ENCODE assay signal across 11 mouse cellular contexts in genomic region chr9:40358408-40358896, GRCm38 (mm10).
DNase-seq lines count a peak whose midpoint lies in the region; ATAC-seq and TF ChIP-seq lines count a peak whose summit lies in the region.
"Had no signal": no experiment of that assay in that cellular context is flagged by ENCODE, and none has a peak within 500 bp of the region (broad histone marks: within the 10 kb centered on the region; RNA-seq: fewer than 3 reads in every experiment).

No protein-coding gene starts in this region.

- H3K27ac ChIP-seq in cortical plate, adult 2 months (ENCODE audit: insufficient read depth, low read length) = peak overlapping the region; percentile 6; the same call in 1 of the 2 replicates
- H3K27ac ChIP-seq in hindbrain, embryonic 15.5 days (replicated peaks) = no peak overlapping the region
- no peak overlapping the region for H3K27ac ChIP-seq in neural tube, embryonic 14.5 days (ENCODE audit: low read depth, low read length)
- H3K27ac ChIP-seq: embryonic facial prominence, embryonic 13.5 days; limb, embryonic 10.5 days had no signal

- no peaks in the 10 kb centered on the region for H3K36me3 ChIP-seq in hindbrain, embryonic 15.5 days
- H3K36me3 ChIP-seq in neural tube, embryonic 14.5 days (ENCODE audit: control insufficient read depth, insufficient read depth, low read length) = no peaks in the 10 kb centered on the region
- H3K36me3 ChIP-seq: embryonic facial prominence, embryonic 13.5 days; limb, embryonic 10.5 days had no signal

- peak overlapping the region; percentile 25; the same call in 1 of the 2 replicates for H3K4me2 ChIP-seq in hindbrain, embryonic 15.5 days
- peak overlapping the region; percentile 18; the same call in 1 of the 2 replicates for H3K4me2 ChIP-seq in neural tube, embryonic 14.5 days (ENCODE audit: low read depth, low read length)
- H3K4me2 ChIP-seq: embryonic facial prominence, embryonic 13.5 days had no signal

- 44% methylated on average over 8 of the region's 8 CpGs for WGBS in lung, adult 2 months
- 24% methylated on average over 8 of the region's 8 CpGs for WGBS in hindbrain, embryonic 15.5 days
- WGBS in neural tube, embryonic 14.5 days = 26% methylated on average over 8 of the region's 8 CpGs

- TF ChIP-seq CTCF in lung, adult 2 months (IDR thresholded peaks at IDR 0.05; ENCODE audit: insufficient read depth, low read length) = no peak
- TF ChIP-seq CTCF in cortical plate, adult 2 months (IDR thresholded peaks at IDR 0.05; ENCODE audit: extremely low read depth, insufficient read depth, low read length) = no peak

- no peaks in the 10 kb centered on the region for H3K4me1 ChIP-seq in lung, adult 2 months (ENCODE audit: control insufficient read depth, insufficient read depth, low read length)
- peaks cover 9% of the 10 kb centered on the region for H3K4me1 ChIP-seq in cortical plate, adult 2 months (ENCODE audit: control insufficient read depth, insufficient read depth, low read length)
- H3K4me1 ChIP-seq in hindbrain, embryonic 15.5 days (replicated peaks) = peaks cover 10% of the 10 kb centered on the region
- peaks cover 8% of the 10 kb centered on the region; the same call in 1 of the 2 replicates for H3K4me1 ChIP-seq in neural tube, embryonic 14.5 days (ENCODE audit: control insufficient read depth, insufficient read depth, low read length)
- H3K4me1 ChIP-seq: limb, embryonic 10.5 days; megakaryocyte, embryonic 14.5 days had no signal

- peak; percentile 47 to 64 for DNase-seq in lung, adult 18-20 months
- no peak for DNase-seq in lung, adult 2 months
- no peak for DNase-seq in thymus, postnatal 14 days
- DNase-seq in urinary bladder, postnatal 14 days (ENCODE audit: low spot score) = no peak

- H3K4me3 ChIP-seq in lung, adult 2 months (replicated peaks; ENCODE audit: extremely low read depth, low read depth, low read length) = no peak overlapping the region
- no peak overlapping the region for H3K4me3 ChIP-seq in cortical plate, adult 2 months (ENCODE audit: insufficient read depth, low read length)
- no peak overlapping the region for H3K4me3 ChIP-seq in hindbrain, embryonic 15.5 days
- no peak overlapping the region for H3K4me3 ChIP-seq in neural tube, embryonic 14.5 days (ENCODE audit: low read depth, low read length)
- H3K4me3 ChIP-seq: embryonic facial prominence, embryonic 13.5 days; limb, embryonic 10.5 days; megakaryocyte, embryonic 14.5 days had no signal

- peak; percentile 59 for ATAC-seq in hindbrain, embryonic 15.5 days (ENCODE audit: low FRiP score, low read depth)
- ATAC-seq in neural tube, embryonic 14.5 days (ENCODE audit: low read depth) = peak; percentile 42; the same call in 1 of the 2 replicates
- ATAC-seq: intestine, embryonic 16.5 days had no signal

- no peak for TF ChIP-seq POLR2A in lung, adult 2 months (IDR thresholded peaks at IDR 0.05; ENCODE audit: borderline replicate concordance, extremely low read depth, low read depth, low read length)
- TF ChIP-seq POLR2A in cortical plate, adult 2 months (IDR thresholded peaks at IDR 0.05; ENCODE audit: extremely low read depth, insufficient read depth, low read length) = no peak

- no peaks in the 10 kb centered on the region for H3K9me3 ChIP-seq in hindbrain, embryonic 15.5 days
- H3K9me3 ChIP-seq in neural tube, embryonic 14.5 days (ENCODE audit: control insufficient read depth, low read length) = no peaks in the 10 kb centered on the region
- H3K9me3 ChIP-seq: embryonic facial prominence, embryonic 13.5 days; limb, embryonic 10.5 days; megakaryocyte, embryonic 14.5 days had no signal

- no peak overlapping the region for H3K9ac ChIP-seq in hindbrain, embryonic 15.5 days
- 0 out of 2 replicates have a peak overlapping the region, but pooled peaks have one; percentile 25 for H3K9ac ChIP-seq in neural tube, embryonic 14.5 days (replicated peaks; ENCODE audit: low read depth, low read length)
- H3K9ac ChIP-seq: embryonic facial prominence, embryonic 13.5 days had no signal

- H3K27me3 ChIP-seq in hindbrain, embryonic 15.5 days = no peaks in the 10 kb centered on the region
- no peaks in the 10 kb centered on the region for H3K27me3 ChIP-seq in neural tube, embryonic 14.5 days (ENCODE audit: control insufficient read depth, insufficient read depth, low read length)
- H3K27me3 ChIP-seq: embryonic facial prominence, embryonic 13.5 days; megakaryocyte, embryonic 14.5 days had no signal

Comparison
In these comparisons a context has a peak if more than half of its experiments do, and no peak if none do; other contexts are left out.
1. DNase-seq: peak in lung, adult 18-20 months (2 of 2); none in lung, adult 2 months (single experiment), thymus, postnatal 14 days (single experiment) and urinary bladder, postnatal 14 days (single experiment).